Mouse (Mus musculus) midbrain, embryonic 12.5 days (tissue): Measurements from ENCODE around the gene Wasl. TPM values are rescaled to one million over a fixed set of nuclear protein-coding genes. Genes with fewer than 3 reads are reported as not detected.
A peak's percentile ranks its signal among the peaks of the same experiment; 100 is the strongest.

Experiments
- ATAC-seq: fragments of 200-750 bp; cut with Nextera tagmentation; 2 replicates; pipeline ENCODE4 v1.8.0; 2017; ENCODE audit warnings: low read depth, moderate TSS enrichment, moderate library complexity; ENCODE audit not compliant: low FRiP score
- H3K27ac ChIP-seq: fragments of 300-500 bp; sonication (generic); replicated peaks from 2 replicates; pipeline ENCODE4 v1.5.1; 2016; ENCODE audit warnings: mild to moderate bottlenecking
- H3K27me3 ChIP-seq: fragments of 300-500 bp; sonication (generic); 2 replicates; pipeline ENCODE4 v1.6.1; 2016; ENCODE audit warnings: mild to moderate bottlenecking
- H3K36me3 ChIP-seq: fragments of 300-500 bp; sonication (generic); 2 replicates; pipeline ENCODE4 v1.6.1; 2016
- H3K4me1 ChIP-seq: fragments of 300-500 bp; sonication (generic); 2 replicates; pipeline ENCODE4 v1.6.1; 2016
- H3K4me2 ChIP-seq: fragments of 300-500 bp; sonication (generic); replicated peaks from 2 replicates; pipeline ENCODE4 v1.6.1; 2016; ENCODE audit warnings: mild to moderate bottlenecking, moderate library complexity
- H3K4me3 ChIP-seq: fragments of 300-500 bp; sonication (generic); 2 replicates; pipeline ENCODE4 v1.5.1; 2016; ENCODE audit warnings: mild to moderate bottlenecking
- H3K9ac ChIP-seq: fragments of 300-500 bp; sonication (generic); replicated peaks from 2 replicates; pipeline ENCODE4 v1.6.1; 2016; ENCODE audit warnings: mild to moderate bottlenecking, moderate library complexity
- H3K9me3 ChIP-seq: fragments of 300-500 bp; sonication (generic); 2 replicates; pipeline ENCODE4 v1.6.1; 2016; ENCODE audit warnings: mild to moderate bottlenecking
- WGBS: fragments of 180-500 bp; shearing (Covaris S2); methylation state at CpG from one replicate; pipeline ENCODE4 v1.1.7; 2016; 5-methylcytosine and 5-hydroxymethylcytosine counted together
- polyA plus RNA-seq: library from polyadenylated mRNA; unstranded; fragments of >200 nt; fragmentation: Nextera tagmentation; extraction: Ambion mirVana; gene quantifications from 2 replicates; pipeline ENCODE4 v1.2.1, GENCODE M21; 2016

Gene Wasl
- polyA plus RNA-seq, 1 experiment from 2014 or later: 76.2 TPM

DNA sequence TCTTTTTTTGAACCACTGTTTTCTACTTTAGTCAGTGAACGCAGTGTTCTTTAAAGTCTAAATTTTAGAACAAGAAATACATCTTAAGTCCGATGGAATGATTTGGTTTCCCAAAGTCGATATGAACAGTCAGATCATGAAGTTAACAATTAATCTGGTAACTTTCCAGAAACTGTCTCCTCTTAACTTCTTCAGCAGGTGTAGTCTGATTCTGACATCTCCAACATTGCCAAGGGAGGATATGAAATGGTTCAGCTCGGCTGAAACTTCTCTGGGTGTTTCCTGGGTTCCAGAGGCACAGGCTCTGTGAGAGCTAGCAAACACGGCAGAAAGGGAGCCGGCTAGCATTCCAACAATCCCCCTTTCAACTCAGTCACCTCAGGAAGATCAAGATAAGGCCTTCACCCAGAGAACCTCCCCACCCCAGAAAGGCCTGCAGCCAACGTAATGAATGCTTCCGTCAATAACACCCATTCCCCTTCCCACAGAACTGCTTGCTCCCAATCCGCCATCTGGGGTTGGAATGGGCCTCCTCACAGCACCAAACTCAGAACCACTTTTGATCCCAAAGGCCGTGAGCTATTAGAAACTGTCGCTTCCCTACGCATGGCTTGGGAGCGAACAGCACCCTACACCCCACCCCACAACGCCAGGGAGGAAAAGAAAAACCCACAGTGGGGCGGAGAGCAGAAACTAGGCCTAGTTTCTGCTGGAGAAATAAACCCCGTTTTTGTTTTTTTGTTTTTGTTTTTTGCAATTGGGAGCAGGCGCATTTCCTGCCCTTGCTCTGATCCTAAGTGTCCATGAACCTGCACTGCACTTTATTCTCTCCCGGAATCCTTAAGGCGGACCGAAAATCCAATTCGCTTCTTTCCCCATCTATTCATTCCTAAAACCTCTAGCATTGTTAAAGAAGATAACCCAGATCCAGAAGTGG lies 1.3 kb downstream of the Wasl start:
- Histone ChIP-seq H3K27ac (peak overlapping the region; percentile 97), H3K9me3 (no peaks in the 10 kb centered on the region), H3K4me3 (peak overlapping the region; percentile 96), H3K9ac (peak overlapping the region; percentile 96), H3K27me3 (no peaks in the 10 kb centered on the region), H3K4me2 (peak overlapping the region; percentile 90), H3K36me3 (no peaks in the 10 kb centered on the region), H3K4me1 (peaks cover 13% of the 10 kb centered on the region)
- WGBS: 12% methylated on average over 21 of the region's 21 CpGs
- no peak for ATAC-seq

DNA sequence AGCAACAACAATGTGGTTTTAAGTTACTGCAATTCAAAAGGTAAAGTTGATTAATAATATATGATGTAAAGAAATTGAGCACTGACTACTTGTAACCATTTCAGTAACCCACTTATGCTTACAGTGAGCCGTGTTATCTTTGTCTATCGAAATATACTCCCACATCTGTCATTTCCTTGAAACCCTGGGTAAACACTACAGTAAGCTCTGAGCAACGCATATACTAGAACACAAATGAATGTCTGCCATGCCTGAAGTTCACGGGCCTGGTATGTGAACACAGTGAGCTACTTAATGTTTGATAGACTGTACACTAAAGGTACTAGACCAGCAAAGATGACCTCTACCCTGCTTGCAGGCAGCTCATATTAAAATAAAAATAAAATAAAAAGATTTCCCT lies 2.3 kb downstream of the Wasl start:
- peak overlapping the region; percentile 90 for H3K4me2 ChIP-seq

DNA sequence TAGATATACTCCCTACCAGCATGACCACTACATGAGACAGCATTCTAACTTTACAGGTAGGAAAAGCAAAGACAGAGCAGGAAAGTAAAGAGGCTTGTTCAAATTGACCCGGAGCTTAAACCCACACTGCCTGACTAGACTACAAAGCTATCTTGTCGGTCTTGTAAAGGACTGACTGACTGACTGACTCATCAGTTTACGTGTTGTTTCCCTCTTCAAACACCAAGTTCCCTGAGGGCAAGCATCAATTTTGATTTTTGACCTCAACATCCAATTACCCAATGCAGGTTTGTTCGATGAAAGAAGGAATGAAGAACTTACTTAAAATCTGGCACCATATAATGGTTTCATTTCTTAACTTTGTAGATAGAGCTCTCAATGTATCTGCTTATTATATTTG lies 2.9 kb downstream of the Wasl start:
- no peak for ATAC-seq
- H3K27ac ChIP-seq: no peak overlapping the region
- H3K4me2 ChIP-seq: no peak overlapping the region
- no peaks in the 10 kb centered on the region for H3K27me3 ChIP-seq
- H3K4me1 ChIP-seq: peaks cover 13% of the 10 kb centered on the region
- H3K9me3 ChIP-seq: no peaks in the 10 kb centered on the region
- no peaks in the 10 kb centered on the region for H3K36me3 ChIP-seq
- no peak overlapping the region for H3K4me3 ChIP-seq
- no peak overlapping the region for H3K9ac ChIP-seq
- WGBS: 89% methylated on average over 4 of the region's 4 CpGs

More for the DNA sequence above, 2.3 kb downstream of the Wasl start:
- peaks cover 13% of the 10 kb centered on the region for H3K4me1 ChIP-seq
- no peak overlapping the region for H3K27ac ChIP-seq
- ATAC-seq: no peak
- WGBS: 76% methylated on average over 4 of the region's 4 CpGs
- no peaks in the 10 kb centered on the region for H3K36me3 ChIP-seq
- no peak overlapping the region for H3K9ac ChIP-seq
- H3K9me3 ChIP-seq: no peaks in the 10 kb centered on the region
- H3K27me3 ChIP-seq: no peaks in the 10 kb centered on the region
- no peak overlapping the region for H3K4me3 ChIP-seq

DNA sequence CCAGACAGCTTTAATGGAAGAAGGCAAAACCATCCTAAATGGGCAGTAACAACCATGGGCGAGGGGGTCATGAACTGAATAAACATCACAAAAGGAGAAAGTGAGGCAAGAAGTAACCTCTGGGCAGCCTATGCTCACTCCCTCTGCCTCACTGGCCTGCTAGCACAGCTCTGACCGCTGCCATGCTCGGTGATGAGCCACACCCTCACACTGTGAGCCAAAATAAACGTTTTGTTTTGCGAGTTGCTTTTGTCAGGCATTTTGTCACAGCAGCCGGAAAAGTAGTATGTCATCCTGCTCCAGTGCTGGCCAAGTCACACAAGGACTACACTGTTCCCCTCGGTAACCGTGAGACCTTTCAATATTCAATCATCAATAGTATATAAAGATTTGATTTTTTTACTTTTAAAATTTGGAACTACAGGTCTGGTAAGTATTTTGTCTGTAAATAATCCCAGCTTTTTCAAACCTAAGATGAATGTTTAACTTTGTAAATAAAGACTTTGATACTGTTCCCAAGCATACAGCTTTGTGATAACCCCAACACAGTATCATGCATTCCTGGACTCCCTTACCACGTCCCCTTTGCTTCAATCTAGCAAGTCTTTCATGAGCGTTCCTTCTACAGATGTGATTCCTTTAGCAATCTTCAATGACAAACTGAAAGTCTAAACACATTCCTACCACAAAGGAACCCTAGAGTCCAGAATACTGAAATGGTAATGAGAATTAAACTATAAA lies 7.0 kb downstream of the Wasl start:
- Histone ChIP-seq H3K27me3 (no peaks in the 10 kb centered on the region), H3K9me3 (no peaks in the 10 kb centered on the region), H3K4me2 (no peak overlapping the region), H3K4me1 (peaks cover 9% of the 10 kb centered on the region), H3K4me3 (no peak overlapping the region), H3K36me3 (no peaks in the 10 kb centered on the region), H3K27ac (no peak overlapping the region), H3K9ac (no peak overlapping the region)
- ATAC-seq: no peak
- WGBS: 76% methylated on average over 10 of the region's 10 CpGs

DNA sequence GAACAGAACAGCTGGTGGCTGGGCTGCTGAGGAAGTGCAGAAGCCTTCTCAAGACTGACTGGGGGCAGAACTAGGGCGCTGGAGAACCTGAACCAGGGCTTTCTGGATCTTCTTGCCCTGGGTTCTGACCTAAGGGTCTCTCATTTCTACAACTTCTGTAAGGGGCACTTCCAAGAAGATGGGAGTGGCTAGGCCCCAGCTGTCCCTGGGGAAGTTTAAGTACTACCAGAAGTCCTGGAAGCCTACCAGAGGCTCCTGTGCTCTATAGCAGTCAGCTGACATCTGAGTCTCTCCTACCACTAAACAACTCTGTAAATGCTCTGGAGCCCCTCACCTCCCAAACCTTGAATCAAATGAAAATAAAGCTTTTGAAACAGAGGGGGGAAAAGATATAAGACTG lies 8.7 kb downstream of the Wasl start:
- no peak overlapping the region for H3K9ac ChIP-seq
- no peak overlapping the region for H3K4me3 ChIP-seq
- 81% methylated on average over 1 of the region's 1 CpGs for WGBS
- no peak overlapping the region for H3K4me2 ChIP-seq
- H3K9me3 ChIP-seq: no peaks in the 10 kb centered on the region
- no peak for ATAC-seq
- no peaks in the 10 kb centered on the region for H3K27me3 ChIP-seq
- H3K27ac ChIP-seq: no peak overlapping the region
- no peaks in the 10 kb centered on the region for H3K36me3 ChIP-seq
- no peaks in the 10 kb centered on the region for H3K4me1 ChIP-seq

DNA sequence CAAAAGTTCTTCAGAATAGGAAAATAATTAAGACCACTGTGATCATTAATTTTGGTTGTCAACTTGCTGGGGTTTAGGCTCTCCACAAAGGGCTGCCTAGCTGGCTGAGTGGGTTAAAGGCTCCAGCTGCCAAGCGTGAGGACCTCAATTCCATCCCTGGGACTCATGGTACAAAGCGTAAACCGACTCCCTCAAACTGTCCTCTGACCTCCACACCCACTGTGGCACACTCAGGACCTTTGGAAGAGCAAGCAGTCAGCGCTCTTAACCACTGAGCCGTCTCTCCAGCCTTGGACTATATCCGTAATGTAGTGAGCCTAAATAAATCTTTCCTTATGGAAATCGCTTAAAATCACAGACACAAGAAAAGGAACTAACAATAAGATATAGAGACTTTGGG lies 13.3 kb downstream of the Wasl start:
- Histone ChIP-seq H3K27me3 (no peaks in the 10 kb centered on the region), H3K27ac (no peak overlapping the region), H3K36me3 (no peaks in the 10 kb centered on the region), H3K4me2 (no peak overlapping the region), H3K4me3 (no peak overlapping the region), H3K9ac (no peak overlapping the region), H3K4me1 (peaks cover 2% of the 10 kb centered on the region; the same call in 1 of the 2 replicates), H3K9me3 (no peaks in the 10 kb centered on the region)
- 78% methylated on average over 7 of the region's 7 CpGs for WGBS
- no peak for ATAC-seq

DNA sequence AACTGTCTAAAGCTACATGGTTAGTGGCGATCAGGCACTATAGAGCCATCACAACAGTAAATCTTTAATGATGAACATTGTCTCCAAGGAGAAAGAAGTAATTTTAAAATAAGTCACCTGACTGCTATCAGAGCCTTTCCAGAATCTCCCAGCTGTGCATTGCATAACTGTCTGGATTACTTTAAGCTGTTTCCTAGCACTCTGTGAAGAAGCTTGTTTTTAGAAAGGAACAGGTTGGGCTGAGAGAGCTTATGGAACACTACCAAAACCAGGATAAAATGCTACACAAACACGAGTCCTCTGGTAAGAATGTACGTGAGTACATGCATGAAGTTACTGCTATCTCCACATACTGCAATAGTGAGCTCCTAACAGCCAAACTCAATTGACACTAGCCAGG lies 14.1 kb downstream of the Wasl start:
- Histone ChIP-seq H3K4me1 (peaks cover 2% of the 10 kb centered on the region; the same call in 1 of the 2 replicates), H3K4me3 (no peak overlapping the region), H3K27ac (no peak overlapping the region), H3K27me3 (no peaks in the 10 kb centered on the region), H3K4me2 (no peak overlapping the region), H3K36me3 (no peaks in the 10 kb centered on the region), H3K9ac (no peak overlapping the region), H3K9me3 (no peaks in the 10 kb centered on the region)
- no peak for ATAC-seq
- WGBS: 89% methylated on average over 3 of the region's 3 CpGs

DNA sequence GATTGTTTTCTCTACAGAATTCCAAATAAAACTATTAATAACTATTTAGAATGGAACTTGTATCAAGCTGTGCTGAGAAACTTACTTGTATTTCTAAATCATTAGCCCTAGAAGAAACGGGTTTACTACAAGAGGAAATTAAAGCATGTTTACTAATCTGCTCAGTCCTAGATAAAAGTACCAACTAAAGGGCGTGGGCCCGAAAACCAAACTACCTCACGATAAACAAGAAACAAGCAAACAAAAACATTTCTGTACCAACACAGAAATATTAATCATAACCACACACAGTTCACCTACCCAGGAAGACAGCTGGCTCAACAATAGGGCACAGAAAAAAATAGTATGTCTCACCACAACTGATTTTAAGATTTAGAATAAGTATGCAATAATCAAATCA lies 16.4 kb downstream of the Wasl start:
- Histone ChIP-seq H3K27me3 (no peaks in the 10 kb centered on the region), H3K4me3 (no peak overlapping the region), H3K36me3 (peaks cover 4% of the 10 kb centered on the region; the same call in 1 of the 2 replicates), H3K4me1 (peaks cover 2% of the 10 kb centered on the region; the same call in 1 of the 2 replicates), H3K27ac (no peak overlapping the region), H3K9me3 (no peaks in the 10 kb centered on the region), H3K9ac (no peak overlapping the region), H3K4me2 (no peak overlapping the region)
- no peak for ATAC-seq
- 89% methylated on average over 4 of the region's 4 CpGs for WGBS

DNA sequence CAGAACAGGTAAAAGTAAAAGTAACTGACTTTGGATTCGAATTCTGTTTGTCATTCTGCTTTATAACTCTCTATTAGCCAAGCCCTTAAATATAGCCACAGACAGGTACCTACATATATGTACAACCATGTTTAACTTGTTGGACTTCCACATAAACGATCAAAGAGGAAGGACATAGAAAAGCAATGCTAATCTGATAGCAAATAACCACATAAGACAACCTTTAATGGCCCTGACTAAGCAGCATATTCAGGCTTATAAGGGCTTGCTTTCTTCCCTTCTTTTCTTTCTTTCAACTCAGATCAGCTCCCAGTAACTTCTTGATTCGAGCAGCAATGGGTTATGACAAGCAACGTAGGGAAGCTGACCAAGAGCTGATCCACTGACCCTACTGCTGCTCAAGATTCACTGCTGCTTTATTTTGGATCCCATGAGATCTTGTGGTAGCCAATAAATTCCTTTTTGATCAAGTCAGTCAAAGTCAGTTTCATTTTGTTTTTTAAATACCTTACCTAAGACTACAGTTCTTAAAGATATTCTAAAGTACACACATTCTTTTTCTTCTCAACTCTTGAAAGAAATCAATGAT lies 17.6 kb downstream of the Wasl start:
- Histone ChIP-seq H3K4me1 (peaks cover 2% of the 10 kb centered on the region; the same call in 1 of the 2 replicates), H3K27me3 (no peaks in the 10 kb centered on the region), H3K9ac (no peak overlapping the region), H3K4me2 (no peak overlapping the region), H3K36me3 (peaks cover 4% of the 10 kb centered on the region; the same call in 1 of the 2 replicates), H3K4me3 (no peak overlapping the region), H3K9me3 (no peaks in the 10 kb centered on the region), H3K27ac (no peak overlapping the region)
- WGBS: 79% methylated on average over 4 of the region's 4 CpGs
- ATAC-seq: no peak

DNA sequence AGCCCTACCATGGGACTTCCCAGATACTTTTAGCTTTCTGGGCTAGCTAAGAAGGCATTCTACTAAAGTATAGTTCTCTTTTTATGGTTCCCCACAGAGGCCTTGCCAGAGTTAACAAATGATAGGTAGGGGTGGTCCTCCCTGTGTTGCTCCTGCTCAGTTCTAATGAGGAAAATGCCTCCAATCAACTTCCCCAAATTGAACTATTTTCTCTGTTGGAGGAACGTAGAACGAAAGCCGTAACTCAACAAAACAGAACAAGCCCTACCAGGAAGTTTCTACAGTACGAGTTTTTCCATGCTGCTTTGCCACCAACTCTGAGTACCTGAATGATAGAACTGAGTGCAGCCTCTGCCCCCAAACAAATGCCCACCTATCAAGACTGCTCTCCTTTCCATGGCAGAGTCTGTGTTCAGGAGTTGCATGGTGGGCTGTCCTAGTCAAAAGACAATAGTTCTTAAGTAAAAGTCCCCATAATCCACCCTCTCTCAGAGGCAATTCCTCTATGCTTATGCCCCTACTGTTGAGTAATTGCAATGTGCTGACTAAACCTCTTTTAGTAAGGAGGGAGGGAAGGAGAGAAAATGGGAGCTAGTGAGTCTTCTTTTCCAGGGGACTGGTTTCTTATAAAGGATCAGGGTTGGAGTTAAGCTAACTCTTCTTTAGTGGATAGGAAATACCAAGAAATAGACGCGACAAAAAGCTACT lies 19.3 kb downstream of the Wasl start:
- H3K4me1 ChIP-seq: peaks cover 2% of the 10 kb centered on the region; the same call in 1 of the 2 replicates
- ATAC-seq: no peak
- H3K36me3 ChIP-seq: peaks cover 4% of the 10 kb centered on the region; the same call in 1 of the 2 replicates
- H3K4me2 ChIP-seq: no peak overlapping the region
- no peak overlapping the region for H3K9ac ChIP-seq
- H3K9me3 ChIP-seq: no peaks in the 10 kb centered on the region
- H3K4me3 ChIP-seq: no peak overlapping the region
- WGBS: 84% methylated on average over 6 of the region's 6 CpGs
- no peaks in the 10 kb centered on the region for H3K27me3 ChIP-seq
- H3K27ac ChIP-seq: no peak overlapping the region

DNA sequence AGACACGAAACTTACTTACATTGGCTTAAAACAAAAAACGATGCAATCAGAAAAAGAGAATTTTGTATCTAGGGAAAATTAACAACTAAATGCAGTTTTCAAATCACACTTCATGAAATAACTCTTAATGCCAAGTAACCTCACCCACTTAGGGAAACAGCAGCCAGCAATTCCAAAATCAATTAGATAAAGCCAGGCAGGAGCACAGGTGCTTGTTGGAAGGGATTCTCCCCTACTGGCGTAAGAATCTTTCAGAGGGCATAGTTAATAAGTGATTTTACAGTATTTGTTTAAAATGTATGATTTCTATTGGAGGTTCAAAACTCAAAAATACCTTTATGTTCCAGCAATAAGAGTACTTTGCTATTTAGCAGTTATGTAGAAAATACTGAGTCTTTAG lies 21.8 kb downstream of the Wasl start:
- no peak overlapping the region for H3K4me3 ChIP-seq
- H3K27me3 ChIP-seq: no peaks in the 10 kb centered on the region
- ATAC-seq: no peak

More for the DNA sequence above, 21.8 kb downstream of the Wasl start:
- H3K9me3 ChIP-seq: no peaks in the 10 kb centered on the region
- 97% methylated on average over 3 of the region's 3 CpGs for WGBS
- no peaks in the 10 kb centered on the region for H3K4me1 ChIP-seq
- no peak overlapping the region for H3K27ac ChIP-seq
- peaks cover 4% of the 10 kb centered on the region; the same call in 1 of the 2 replicates for H3K36me3 ChIP-seq
- H3K4me2 ChIP-seq: no peak overlapping the region
- H3K9ac ChIP-seq: no peak overlapping the region
